Mouse (Mus musculus) embryonic stem cell, embryonic (primary cell): Measurements from ENCODE around the gene Rbm28.

Source experiments
- CTCF ChIA-PET, 4 experiments: fragments of 300-600 bp in 2 of 4; fragments of 350-600 bp in 2 of 4; sonication (Branson Sonifier 250); formaldehyde crosslinking; loops; one replicate each; lab custom pipeline; 2022; ENCODE audit warnings: inconsistent platforms in 2 of 4; lab: Charles Lee
- POLR2A ChIA-PET, 4 experiments: fragments of 300-600 bp in 2 of 4; fragments of 350-600 bp in 2 of 4; sonication (Branson Sonifier 250); formaldehyde crosslinking; loops; one replicate each; lab custom pipeline; 2022; ENCODE audit warnings: antibody characterized with exemption in 4 of 4, inconsistent platforms in 1 of 4; lab: Charles Lee

Rbm28 gene

GRCm38 (mm10) chr6:29200496-29200895, 35.7 kb upstream of the Rbm28 start:
- CTCF ChIA-PET, result interaction anchor here in 2 of 4 experiments (0.5 to 1.3 kb wide), 4 partner anchors 29 to 576 kb away, joined by 3 to 7 read pairs (median 4); no protein-coding TSS in a partner anchor
- POLR2A ChIA-PET, result interaction anchor here in 1 of 4 experiments (1.3 kb wide), 1 partner anchor 10 kb away, joined by 4 read pairs; no protein-coding TSS in a partner anchor

DNA sequence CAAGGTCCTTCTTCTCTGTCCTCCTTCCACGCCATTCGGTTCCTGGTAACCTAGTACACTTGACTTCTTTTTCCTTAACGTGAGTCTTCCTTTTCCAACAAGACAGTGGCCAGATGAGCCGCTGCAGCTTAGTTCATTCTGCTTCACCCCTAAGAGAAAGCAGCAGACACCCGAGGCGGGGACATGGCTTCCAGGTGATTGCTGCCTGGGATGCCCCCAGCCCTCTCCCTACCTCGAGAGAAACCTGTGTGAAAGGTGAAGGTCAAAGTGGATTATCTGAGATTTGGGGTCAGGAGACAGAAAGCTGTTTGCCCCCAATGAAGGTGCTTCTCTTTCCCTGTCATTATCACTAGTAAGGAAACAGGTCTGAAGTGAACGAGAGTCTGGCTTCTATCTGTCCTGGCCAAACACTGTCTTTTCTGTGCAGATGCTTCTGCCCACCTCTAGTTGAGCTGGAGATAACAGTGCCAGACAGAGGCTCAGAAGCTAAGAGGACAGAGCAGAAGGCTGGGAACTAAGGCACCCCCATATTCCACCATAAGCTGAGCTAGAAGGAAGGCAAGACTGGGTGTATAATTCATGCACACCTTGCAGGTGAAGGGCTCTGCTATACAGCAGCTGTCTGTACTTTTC, 34.5 kb upstream of the Rbm28 start:
- ChIA-PET CTCF (interaction anchor here in 3 of 4 experiments (0.5 to 1.5 kb wide), 5 partner anchors 28 to 79 kb away, joined by 3 to 5 read pairs (median 4); no protein-coding TSS in a partner anchor), POLR2A (interaction anchor here in 3 of 4 experiments (0.5 to 1.3 kb wide), 6 partner anchors 12 to 124 kb away, joined by 3 to 4 read pairs (median 4); partner anchors contain the start of genes Hilpda (in 1 of the 3) and Rbm28 (in 1 of the 3))

- POLR2A ChIA-PET, result interaction anchor here in 3 of 4 experiments (0.6 to 1.7 kb wide), 8 partner anchors 14 to 648 kb away, joined by 3 to 4 read pairs (median 3); partner anchors contain the start of gene Rbm28 (in 2 of the 3)
- CTCF ChIA-PET, result interaction anchor here (0.5 to 1.5 kb wide), 14 partner anchors 11 to 439 kb away, joined by 3 to 6 read pairs (median 3); no protein-coding TSS in a partner anchor
Measured at GRCm38 (mm10) chr6:29198309-29199222, 33.8 kb upstream of the Rbm28 start.

- ChIA-PET POLR2A (interaction anchor here in 2 of 4 experiments (0.6 to 1.3 kb wide), 4 partner anchors 9 to 277 kb away, joined by 3 to 4 read pairs (median 3); partner anchors contain the start of gene Hilpda (in 1 of the 2)), CTCF (interaction anchor here in 3 of 4 experiments (0.7 to 1.3 kb wide), 3 partner anchors 9 to 384 kb away, joined by 3 to 4 read pairs (median 3); no protein-coding TSS in a partner anchor)
Measured at GRCm38 (mm10) chr6:29195846-29196698, 31.3 kb upstream of the Rbm28 start.

DNA sequence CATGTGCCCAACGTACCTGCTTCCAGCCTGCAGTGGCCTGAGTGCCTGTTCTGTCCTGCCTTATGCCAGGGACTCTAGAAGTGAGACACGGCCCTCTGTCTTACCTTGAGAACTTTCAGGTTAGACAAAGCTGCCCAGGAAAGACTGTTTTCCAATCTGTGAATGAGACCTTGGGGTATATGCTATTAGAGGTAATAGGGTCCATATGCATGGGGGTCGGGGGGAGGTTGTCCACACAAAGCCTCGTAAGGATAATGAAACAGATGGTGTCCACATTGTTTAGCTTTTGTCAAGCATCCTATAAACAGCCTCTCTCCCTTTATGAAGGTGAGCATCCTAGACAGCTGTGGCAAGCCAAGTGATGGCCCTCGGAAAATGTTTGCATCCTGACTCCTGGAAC, 30.3 kb upstream of the Rbm28 start:
- CTCF ChIA-PET, result interaction anchor here in 2 of 4 experiments (0.6 to 1.3 kb wide), 2 partner anchors 24 to 26 kb away, joined by 3 to 6 read pairs; no protein-coding TSS in a partner anchor
- POLR2A ChIA-PET, result interaction anchor here in 2 of 4 experiments (0.7 to 1.8 kb wide), 5 partner anchors 10 to 103 kb away, joined by 3 to 5 read pairs (median 4); partner anchors contain the start of gene Rbm28 (in 1 of the 2)

DNA sequence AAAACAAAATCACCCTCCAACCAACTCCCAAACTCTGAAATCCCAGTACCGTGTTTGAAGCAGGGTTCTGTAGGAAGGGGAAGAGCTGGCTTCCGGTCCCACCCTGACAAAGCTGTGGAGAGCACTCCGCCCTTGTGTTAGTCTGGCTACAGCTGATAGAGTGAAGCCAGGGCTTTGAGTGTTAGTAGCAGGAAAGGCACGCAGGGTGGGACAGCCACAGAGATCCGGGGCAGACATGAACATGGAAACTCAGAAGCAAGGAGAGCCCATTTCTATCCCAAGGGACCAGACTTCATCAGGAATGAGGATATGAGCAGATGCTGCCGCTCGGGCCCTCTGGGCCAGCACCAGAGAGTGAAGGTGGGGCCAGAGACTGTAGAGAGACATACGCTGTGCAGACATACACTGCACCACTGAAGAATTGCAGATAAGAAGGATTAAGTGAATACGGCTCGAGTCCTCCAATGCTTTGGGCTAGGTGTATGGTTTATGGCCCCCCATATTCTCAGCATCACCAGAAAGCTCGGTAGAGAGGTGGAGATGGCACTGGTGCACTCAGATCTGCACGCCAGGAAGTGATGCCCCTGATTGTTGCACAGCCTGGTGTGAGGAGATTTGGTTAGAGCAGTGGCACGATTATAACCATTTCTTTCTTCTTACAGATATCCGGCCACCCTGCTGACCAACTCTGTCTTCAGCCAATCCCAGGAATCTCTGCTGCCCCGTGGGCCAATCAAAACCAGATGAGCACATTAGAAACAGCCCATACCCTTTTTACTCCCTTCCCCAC, 29.4 kb upstream of the Rbm28 start:
- ChIA-PET CTCF (interaction anchor here in 2 of 4 experiments (0.5 to 1.8 kb wide), 6 partner anchors 11 to 866 kb away, joined by 3 to 9 read pairs (median 4); no protein-coding TSS in a partner anchor), POLR2A (interaction anchor here in 3 of 4 experiments (0.5 to 1.8 kb wide), 14 partner anchors 8 to 529 kb away, joined by 3 to 5 read pairs (median 3); partner anchors contain the start of genes Rbm28 (in 2 of the 3) and Impdh1 (in 1 of the 3))

GRCm38 (mm10) chr6:29187936-29188335, 23.1 kb upstream of the Rbm28 start:
- ChIA-PET POLR2A (interaction anchor here in 1 of 4 experiments (1.0 to 1.6 kb wide), 2 partner anchors 20 to 29 kb away, joined by 3 to 4 read pairs; partner anchors contain the start of gene Impdh1), CTCF (interaction anchor here in 1 of 4 experiments (0.5 to 1.0 kb wide), 2 partner anchors 53 to 101 kb away, joined by 3 to 4 read pairs; no protein-coding TSS in a partner anchor)

GRCm38 (mm10) chr6:29179843-29180242, 15.0 kb upstream of the Rbm28 start:
- CTCF ChIA-PET, result interaction anchor here in 2 of 4 experiments (1.2 to 1.5 kb wide), 6 partner anchors 9 to 61 kb away, joined by 3 to 7 read pairs (median 3); no protein-coding TSS in a partner anchor
- POLR2A ChIA-PET, result interaction anchor here in 3 of 4 experiments (0.6 to 4.5 kb wide), 10 partner anchors 9 to 120 kb away, joined by 3 to 21 read pairs (median 4); partner anchors contain the start of gene Rbm28 (in 3 of the 3)

GRCm38 (mm10) chr6:29178888-29179658, 14.3 kb upstream of the Rbm28 start, which contains the start of gene Prrt4:
Gene Prrt4, minus strand, starts transcription at chr6:29179584.
- POLR2A ChIA-PET, result interaction anchor here (0.9 to 4.5 kb wide), 13 partner anchors 8 to 169 kb away, joined by 3 to 21 read pairs (median 4); partner anchors contain the start of genes Rbm28 (in 4 of the 4), Impdh1 (in 2 of the 4) and Calu (in 1 of the 4)
- CTCF ChIA-PET, result interaction anchor here in 3 of 4 experiments (0.6 to 1.5 kb wide), 9 partner anchors 8 to 127 kb away, joined by 3 to 10 read pairs (median 3); partner anchors contain the start of gene Rbm28 (in 1 of the 3)

DNA sequence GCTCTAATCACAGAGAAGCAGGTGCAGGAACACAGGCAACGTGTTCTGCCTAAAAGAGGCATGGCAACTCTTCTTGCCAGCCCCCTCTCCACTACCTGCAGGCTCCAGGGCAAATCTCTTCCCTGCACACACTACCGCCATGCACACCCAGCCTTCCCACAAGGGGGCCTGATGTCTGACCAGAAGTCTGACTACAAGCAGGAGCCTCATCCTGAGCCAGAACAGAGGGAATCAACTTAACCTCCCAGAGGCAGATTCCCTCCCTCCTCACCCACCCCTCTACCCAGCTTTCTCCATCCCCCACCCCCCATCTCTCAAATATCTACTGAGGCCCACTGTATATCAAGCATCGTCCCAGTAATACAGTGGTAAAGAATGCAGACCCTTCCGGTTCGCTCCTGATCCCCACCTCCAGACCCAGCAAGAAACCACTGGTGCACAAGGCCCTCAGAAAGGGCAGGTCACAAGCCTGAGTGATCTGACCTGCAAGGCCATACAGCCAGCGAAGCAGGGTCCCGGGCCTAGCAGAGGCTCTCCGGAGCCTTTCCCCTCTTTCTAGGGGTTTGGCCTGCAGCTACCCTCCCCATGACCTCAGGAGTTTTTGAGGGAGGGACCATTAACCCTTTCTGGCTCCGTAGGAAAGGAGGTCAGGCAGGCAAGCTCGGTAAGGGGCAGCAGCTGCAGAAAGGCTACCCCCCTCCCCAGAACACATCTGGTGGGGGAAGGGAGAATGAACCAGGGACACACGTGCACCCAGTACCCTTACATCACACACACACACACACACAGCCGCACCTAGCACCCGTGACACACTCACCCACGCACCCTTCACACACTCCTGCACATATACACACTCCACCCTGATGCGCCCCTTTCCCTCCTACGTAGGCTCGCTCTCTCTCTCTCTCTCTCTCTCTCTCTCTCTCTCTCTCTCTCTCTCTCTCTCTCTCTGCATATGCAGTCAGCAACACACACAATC, 13.4 kb upstream of the Rbm28 start:
- POLR2A ChIA-PET, result interaction anchor here (0.6 to 4.5 kb wide), 20 partner anchors 7 to 479 kb away, joined by 3 to 21 read pairs (median 4); partner anchors contain the start of genes Rbm28 (in 4 of the 4), Calu (in 2 of the 4) and Impdh1 (in 2 of the 4)
- CTCF ChIA-PET, result interaction anchor here in 3 of 4 experiments (0.6 to 1.5 kb wide), 8 partner anchors 8 to 127 kb away, joined by 3 to 10 read pairs (median 4); partner anchors contain the start of genes Fam71f2 (in 1 of the 3) and Rbm28 (in 1 of the 3)

- POLR2A ChIA-PET, result interaction anchor here in 2 of 4 experiments (0.6 to 2.6 kb wide), 4 partner anchors 11 to 1168 kb away, joined by 3 to 8 read pairs (median 4); partner anchors contain the start of gene Rbm28 (in 1 of the 2)
- CTCF ChIA-PET, result interaction anchor here in 1 of 4 experiments (0.6 kb wide), 1 partner anchor 327 kb away, joined by 4 read pairs; no protein-coding TSS in a partner anchor
Measured at GRCm38 (mm10) chr6:29175113-29175512, 10.3 kb upstream of the Rbm28 start.

GRCm38 (mm10) chr6:29174368-29174767, 9.6 kb upstream of the Rbm28 start:
- ChIA-PET POLR2A (interaction anchor here in 2 of 4 experiments (0.6 to 2.6 kb wide), 4 partner anchors 10 to 1144 kb away, joined by 3 to 8 read pairs (median 6); partner anchors contain the start of gene Rbm28 (in 1 of the 2)), CTCF (no interaction called here)

- CTCF ChIA-PET, result interaction anchor here (0.6 to 4.1 kb wide), 34 partner anchors 8 to 749 kb away, joined by 3 to 18 read pairs (median 4); partner anchors contain the start of genes Fam71f2 (in 3 of the 4), Prrt4 (in 2 of the 4) and Calu (in 1 of the 4)
- POLR2A ChIA-PET, result interaction anchor here (0.6 to 4.8 kb wide), 31 partner anchors 8 to 691 kb away, joined by 3 to 24 read pairs (median 4); partner anchors contain the start of genes Calu (in 2 of the 4), Impdh1 (in 2 of the 4), Prrt4 (in 2 of the 4) and Fam71f2 (in 1 of the 4)
Measured at GRCm38 (mm10) chr6:29170952-29171388, 6.2 kb upstream of the Rbm28 start.
